In the genomic region with DNA sequence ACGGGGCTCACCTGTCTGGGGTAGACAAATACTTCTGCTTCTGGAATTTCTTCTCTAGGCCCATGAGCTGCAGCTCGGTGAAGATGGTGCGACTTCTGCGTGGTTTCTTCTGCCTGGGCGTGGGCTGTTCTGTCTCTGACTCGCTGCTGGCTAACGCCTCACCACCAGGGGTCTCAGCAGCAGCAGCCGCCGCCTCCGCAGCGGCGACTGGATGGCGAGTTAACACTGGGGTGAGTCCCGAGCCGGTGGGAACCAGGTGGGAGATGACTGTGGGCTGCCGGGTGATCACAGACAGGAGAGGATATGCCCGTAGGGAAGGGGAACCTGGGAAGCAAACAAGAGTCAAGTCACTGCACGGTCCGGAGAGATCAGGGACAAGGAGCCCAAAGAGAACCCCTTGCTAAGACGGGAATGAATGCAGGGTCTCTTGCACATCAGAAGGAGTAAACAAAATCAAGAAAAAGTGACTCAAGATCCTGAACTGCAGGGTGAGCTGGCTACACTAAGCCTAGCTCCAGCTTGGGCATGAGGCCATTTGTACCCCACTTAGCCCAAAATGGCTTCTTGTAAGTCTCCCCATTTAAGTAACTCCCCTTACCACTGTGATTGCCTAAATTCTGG, we compare ENCODE assay signal across 9 mouse cellular contexts. TPM values are rescaled to one million over a fixed set of nuclear protein-coding genes. Genes with fewer than 3 reads are reported as not detected.
DNase-seq lines count a peak whose midpoint lies in the region; ATAC-seq lines count a peak whose summit lies in the region.
"Had no signal": no experiment of that assay in that cellular context is flagged by ENCODE, and none has a peak within 500 bp of the region (broad histone marks: within the 10 kb centered on the region; RNA-seq: fewer than 3 reads in every experiment).

No protein-coding gene starts in this region.

- ATAC-seq in heart, embryonic 13.5 days (ENCODE audit: extremely low read depth, insufficient number of reproducible peaks, low FRiP score, low TSS enrichment), result no peak
- peak; percentile 51; the same call in 1 of the 2 replicates for ATAC-seq in limb, embryonic 11.5 days (ENCODE audit: insufficient number of reproducible peaks, low FRiP score, low TSS enrichment, low read depth)
- ATAC-seq in neural tube, embryonic 15.5 days (ENCODE audit: low FRiP score), result peak; percentile 66

- H3K4me2 ChIP-seq in heart, embryonic 13.5 days, result peak overlapping the region; percentile 60
- H3K4me2 ChIP-seq in limb, embryonic 11.5 days (ENCODE audit: low read depth, severe bottlenecking), result peak overlapping the region; percentile 34; the same call in 1 of the 2 replicates
- peak overlapping the region; percentile 59 for H3K4me2 ChIP-seq in neural tube, embryonic 15.5 days

- 0 out of 2 replicates have a peak overlapping the region, but pooled peaks have one; percentile 30 for H3K9ac ChIP-seq in heart, embryonic 13.5 days
- no peak overlapping the region for H3K9ac ChIP-seq in limb, embryonic 11.5 days (ENCODE audit: low read length)
- no peak overlapping the region for H3K9ac ChIP-seq in neural tube, embryonic 15.5 days (replicated peaks)

- no peaks in the 10 kb centered on the region for H3K4me1 ChIP-seq in heart, embryonic 13.5 days
- H3K4me1 ChIP-seq in limb, embryonic 11.5 days (ENCODE audit: control insufficient read depth, insufficient read depth, low read length), result no peaks in the 10 kb centered on the region; the same call in 1 of the 2 replicates
- peaks cover 14% of the 10 kb centered on the region for H3K4me1 ChIP-seq in neural tube, embryonic 15.5 days

- H3K27ac ChIP-seq in heart, embryonic 13.5 days (replicated peaks), result no peak overlapping the region
- no peak overlapping the region for H3K27ac ChIP-seq in limb, embryonic 11.5 days (replicated peaks; ENCODE audit: low read depth, low read length)
- no peak overlapping the region for H3K27ac ChIP-seq in neural tube, embryonic 15.5 days (replicated peaks)

- peaks cover 28% of the 10 kb centered on the region for H3K27me3 ChIP-seq in heart, embryonic 13.5 days (replicated peaks)
- H3K27me3 ChIP-seq in limb, embryonic 11.5 days (ENCODE audit: control insufficient read depth, insufficient read depth, low read length), result no peaks in the 10 kb centered on the region
- H3K27me3 ChIP-seq in neural tube, embryonic 15.5 days (replicated peaks), result 0 out of 2 replicates have a peak, but pooled peaks cover 3% of the 10 kb centered on the region

- no peaks in the 10 kb centered on the region for H3K36me3 ChIP-seq in heart, embryonic 13.5 days
- no peaks in the 10 kb centered on the region for H3K36me3 ChIP-seq in limb, embryonic 11.5 days (ENCODE audit: control insufficient read depth, insufficient read depth, low read length)
- H3K36me3 ChIP-seq in neural tube, embryonic 15.5 days, result no peaks in the 10 kb centered on the region

- WGBS in heart, embryonic 13.5 days, result 7% methylated on average over 20 of the region's 20 CpGs
- 7% methylated on average over 20 of the region's 20 CpGs for WGBS in limb, embryonic 11.5 days
- 7% methylated on average over 20 of the region's 20 CpGs for WGBS in neural tube, embryonic 15.5 days

- H3K9me3 ChIP-seq in heart, embryonic 13.5 days, result no peaks in the 10 kb centered on the region
- H3K9me3 ChIP-seq in limb, embryonic 11.5 days (ENCODE audit: control insufficient read depth, low read length), result no peaks in the 10 kb centered on the region
- H3K9me3 ChIP-seq in neural tube, embryonic 15.5 days (replicated peaks), result no peaks in the 10 kb centered on the region

- peak; percentile 19 to 52 for DNase-seq in layer of hippocampus, postnatal 10 days (ENCODE audit: low spot score in 2 of 2)
- DNase-seq in layer of hippocampus, postnatal 25 days (ENCODE audit: extremely low spot score in 1 of 2, low spot score in 1 of 2), result no peak
- DNase-seq in embryo, embryonic 10.5 days (ENCODE audit: low spot score), result peak; percentile 66
- DNase-seq in limb, embryonic 11.5 days (ENCODE audit: low spot score), result peak; percentile 78
- no peak for DNase-seq in adrenal gland, adult (ENCODE audit: inconsistent age in 2 of 2, low spot score in 1 of 2)
- no peak for DNase-seq in adrenal gland, adult 18-20 months (ENCODE audit: low spot score in 2 of 2)

- peak overlapping the region; percentile 27 for H3K4me3 ChIP-seq in heart, embryonic 13.5 days
- H3K4me3 ChIP-seq in limb, embryonic 11.5 days (ENCODE audit: low read depth, low read length), result no peak overlapping the region
- H3K4me3 ChIP-seq in neural tube, embryonic 15.5 days (replicated peaks), result peak overlapping the region; percentile 31

RNA-seq across cellular contexts. Expression of a gene that starts 54.4 kb away (rescaled TPM):
- 1 to 10 TPM; 1.9 to 2.3 TPM for total RNA-seq in layer of hippocampus, postnatal 10 days (2021)
- total RNA-seq in layer of hippocampus, postnatal 25 days (2021), result under 1 TPM; 0.73 to 0.84 TPM
- polyA plus RNA-seq in heart, embryonic 13.5 days (2015; fragmentation: Nextera tagmentation; extraction: Ambion mirVana), result 0.12 TPM in 1 of 2 replicates, not detected in the other
- polyA plus RNA-seq in limb, embryonic 11.5 days (2014; fragmentation: Nextera tagmentation; extraction: Ambion mirVana), result 1.0 and 1.3 TPM in 2 replicates
- polyA plus RNA-seq in neural tube, embryonic 15.5 days (2015; fragmentation: Nextera tagmentation; extraction: Ambion mirVana), result 0.17 and 0.20 TPM in 2 replicates
- total RNA-seq in adrenal gland, adult 18-20 months (2021), result under 1 TPM in 1 of 2 experiments, not detected in 1; 0.29 TPM
- polyA plus RNA-seq: liver, embryonic 16.5 days had no signal

Comparison
In these comparisons a context has a peak if more than half of its experiments do, and no peak if none do; other contexts are left out.
1. DNase-seq: peak in layer of hippocampus, postnatal 10 days (2 of 2), embryo, embryonic 10.5 days (single experiment) and limb, embryonic 11.5 days (single experiment); none in layer of hippocampus, postnatal 25 days (0 of 2), adrenal gland, adult (0 of 2) and adrenal gland, adult 18-20 months (0 of 2).
2. Peak in every context shown above with its lines, with median percentiles within 50 percentile points of each other: H3K4me2 ChIP-seq.